Mouse (Mus musculus) ES-Bruce4 (cell line): ENCODE data around the gene Gm13128. TPM values are rescaled to one million over a fixed set of nuclear protein-coding genes. Genes with fewer than 3 reads are reported as not detected.
"Not testable (repeated sequence)": the region's sequence is repeated elsewhere in the genome, so short reads cannot be mapped to it uniquely, and the experiment has no call there.

Experiments
- H3K27ac ChIP-seq: 2 replicates; pipeline ENCODE4 v1.5.1; 2012; ENCODE audit warnings: low read length, inconsistent platforms; ENCODE audit not compliant: insufficient read depth
- H3K27me3 ChIP-seq: 2 replicates; pipeline ENCODE4 v1.6.1; 2012; ENCODE audit warnings: mild to moderate bottlenecking, low read length, inconsistent platforms; ENCODE audit not compliant: control insufficient read depth, poor library complexity, insufficient read depth, severe bottlenecking
- H3K36me3 ChIP-seq: 2 replicates; pipeline ENCODE4 v1.6.1; 2012; ENCODE audit warnings: inconsistent platforms, mild to moderate bottlenecking, low read length, moderate library complexity; ENCODE audit not compliant: control insufficient read depth, poor library complexity, insufficient read depth, severe bottlenecking
- H3K4me1 ChIP-seq: one replicate; pipeline ENCODE4 v1.8.1; 2011; ENCODE audit warnings: low read length; ENCODE audit not compliant: control insufficient read depth, insufficient read depth
- H3K4me3 ChIP-seq: 2 replicates; pipeline ENCODE4 v1.5.1; 2011; ENCODE audit warnings: low read depth, mild to moderate bottlenecking, low read length
- H3K9ac ChIP-seq: 2 replicates; pipeline ENCODE4 v1.6.1; 2012; ENCODE audit warnings: low read depth, mild to moderate bottlenecking, inconsistent platforms; ENCODE audit not compliant: poor library complexity, severe bottlenecking
- H3K9me3 ChIP-seq: replicated peaks from 2 replicates; pipeline ENCODE4 v1.6.1; 2012; ENCODE audit warnings: mild to moderate bottlenecking, low read length, inconsistent platforms; ENCODE audit not compliant: control insufficient read depth, poor library complexity, insufficient read depth, severe bottlenecking
- CTCF ChIP-seq: IDR thresholded peaks from one replicate; pipeline ENCODE4 v1.8.1; 2011; ENCODE audit warnings: low read depth, low read length
- EP300 ChIP-seq: IDR thresholded peaks from 2 replicates; pipeline ENCODE4 v1.6.1; 2011; ENCODE audit warnings: low read depth, low read length; ENCODE audit not compliant: insufficient read depth
- POLR2A ChIP-seq: IDR thresholded peaks from one replicate; pipeline ENCODE4 v1.8.1; 2011; ENCODE audit warnings: low read length; ENCODE audit not compliant: insufficient read depth
- polyA plus RNA-seq: library from polyadenylated mRNA; stranded (reverse); fragments of >200 nt; gene quantifications from 2 replicates; pipeline ENCODE4 v1.2.4, GENCODE M21; 2011; ENCODE audit warnings: low read depth; ENCODE audit not compliant: missing spikeins, insufficient read depth, insufficient read length

Gm13128 gene
- polyA plus RNA-seq = not detected in 2 replicates

GRCm38 (mm10) chr4:144329949-144330348, at the start of gene Gm13128:
Gene Gm13128, plus strand, starts transcription at chr4:144330249.
- not testable (repeated sequence) for H3K27ac ChIP-seq, H3K4me3 ChIP-seq, H3K27me3 ChIP-seq, H3K36me3 ChIP-seq, H3K4me1 ChIP-seq, H3K9me3 ChIP-seq, H3K9ac ChIP-seq

- H3K4me3 ChIP-seq, H3K9ac ChIP-seq, H3K4me1 ChIP-seq, H3K9me3 ChIP-seq, H3K27ac ChIP-seq, H3K27me3 ChIP-seq, H3K36me3 ChIP-seq: not testable (repeated sequence)
These were observed 49.7 kb upstream of the Gm13128 start, which contains the start of gene Pramel5 for GRCm38 (mm10) chr4:144280388-144280787. Gene Pramel5, minus strand, starts transcription at chr4:144280488.

GRCm38 (mm10) chr4:144299414-144299813, 30.6 kb upstream of the Gm13128 start:
- H3K27ac ChIP-seq, H3K4me1 ChIP-seq, H3K36me3 ChIP-seq, H3K9ac ChIP-seq, H3K27me3 ChIP-seq, H3K4me3 ChIP-seq, H3K9me3 ChIP-seq: not testable (repeated sequence)

GRCm38 (mm10) chr4:144312666-144313460, 17.2 kb upstream of the Gm13128 start:
- H3K4me1 ChIP-seq, H3K27me3 ChIP-seq, H3K4me3 ChIP-seq, H3K9ac ChIP-seq, H3K36me3 ChIP-seq, H3K9me3 ChIP-seq: not testable (repeated sequence)
- H3K27ac ChIP-seq = peak overlapping the region; percentile 44; the same call in 1 of the 2 replicates

- not testable (repeated sequence) for H3K27me3 ChIP-seq, H3K4me3 ChIP-seq, H3K4me1 ChIP-seq, H3K36me3 ChIP-seq, H3K9ac ChIP-seq, H3K9me3 ChIP-seq, H3K27ac ChIP-seq
These were observed 5.8 kb downstream of the Gm13128 start for GRCm38 (mm10) chr4:144335856-144336255.

- H3K9ac ChIP-seq, H3K27ac ChIP-seq, H3K9me3 ChIP-seq, H3K36me3 ChIP-seq, H3K4me1 ChIP-seq, H3K27me3 ChIP-seq, H3K4me3 ChIP-seq: not testable (repeated sequence)
These were observed 27.6 kb downstream of the Gm13128 start, which contains the start of gene Gm13119 for GRCm38 (mm10) chr4:144357642-144358041. Gene Gm13119, plus strand, starts transcription at chr4:144357942.

GRCm38 (mm10) chr4:144377911-144378310, 47.9 kb downstream of the Gm13128 start, which contains the start of gene Pramef20:
Gene Pramef20, minus strand, starts transcription at chr4:144377933.
- no peaks in the 10 kb centered on the region for H3K27me3 ChIP-seq
- H3K27ac ChIP-seq = no peak within 1 kb of the TSS
- no peak within 1 kb of the TSS for H3K9ac ChIP-seq
- H3K36me3 ChIP-seq = no peaks in the 10 kb centered on the region
- H3K9me3 ChIP-seq = no peaks in the 10 kb centered on the region
- TF ChIP-seq CTCF (no peak), EP300 (no peak), POLR2A (no peak)
- H3K4me1 ChIP-seq = no peaks in the 10 kb centered on the region
- no peak within 1 kb of the TSS for H3K4me3 ChIP-seq

Other genes with a start within 250 kb of the Gm13128 start
- gene Gm13102, start 223.8 kb upstream of the Gm13128 start, polyA plus RNA-seq = not detected in 2 replicates
- not detected in 2 replicates for gene Oog3, start 167.6 kb upstream of the Gm13128 start, polyA plus RNA-seq
- not detected in 2 replicates for gene Oog2, start 139.5 kb upstream of the Gm13128 start, polyA plus RNA-seq
- gene C87977, start 116.9 kb upstream of the Gm13128 start, polyA plus RNA-seq = not detected in 2 replicates
- not detected in 2 replicates for gene Pramel5, start 49.8 kb upstream of the Gm13128 start, polyA plus RNA-seq
- not detected in 2 replicates for gene Gm13119, start 27.7 kb downstream of the Gm13128 start, polyA plus RNA-seq
- gene Pramef20, start 47.7 kb downstream of the Gm13128 start, polyA plus RNA-seq = not detected in 2 replicates
- gene Pramef12, start 78.2 kb downstream of the Gm13128 start, polyA plus RNA-seq = 33.3 and 36.0 TPM in 2 replicates
- not detected in 2 replicates for gene 1700012P22Rik, start 108.5 kb downstream of the Gm13128 start, polyA plus RNA-seq
- not detected in 2 replicates for gene Gm9944, start 123.1 kb downstream of the Gm13128 start, polyA plus RNA-seq
- not detected in 2 replicates for gene Aadacl3, start 133.5 kb downstream of the Gm13128 start, polyA plus RNA-seq
- gene 9430007A20Rik, start 189.6 kb downstream of the Gm13128 start, polyA plus RNA-seq = not detected in 2 replicates
- not detected in 2 replicates for gene Gm13124, start 234.9 kb downstream of the Gm13128 start, polyA plus RNA-seq